Mouse (Mus musculus) erythroblast, embryonic 14.5 days (primary cell): ENCODE measurements around the gene Zfp653.

Source experiments
- GATA1 ChIP-seq: IDR thresholded peaks from 2 replicates; pipeline ENCODE4 v1.6.1; 2012; ENCODE audit warnings: low read length, inconsistent platforms, mixed read lengths
- TAL1 ChIP-seq: IDR thresholded peaks from 3 replicates; pipeline ENCODE4 v1.6.1; 2012; ENCODE audit warnings: low read length, inconsistent platforms, mixed read lengths

- TF ChIP-seq TAL1 (no peak), GATA1 (no peak)
Measured at GRCm38 (mm10) chr9:22037826-22038225, 33.4 kb downstream of the Zfp653 start.
